Mouse (Mus musculus) urinary bladder, postnatal 4 days (tissue): ENCODE data around the gene Tgfb2.

Experiments
- DNase-seq, 2 experiments: peaks; one replicate each; pipeline ENCODE4 v3.0.0; 2021 to 2022; ENCODE audit warnings: low spot score in 2 of 2

Gene Tgfb2

DNA sequence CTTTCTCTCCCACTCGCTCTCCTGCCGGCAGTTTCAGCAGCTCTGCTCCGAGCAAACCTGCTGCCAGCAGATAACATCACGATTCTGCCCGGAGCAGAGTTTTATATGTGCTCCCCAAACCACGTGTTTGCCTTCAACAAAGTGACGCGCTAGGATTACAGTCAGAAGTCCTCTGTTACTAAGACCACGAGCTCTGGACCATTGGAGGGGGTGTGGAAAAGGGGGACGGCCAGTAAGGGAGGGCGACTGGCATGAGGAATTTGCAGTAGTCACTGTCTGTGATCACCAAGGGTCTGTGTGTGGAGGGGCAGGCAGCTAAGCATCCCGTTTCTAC is at the start of gene Tgfb2:
Tgfb2 (minus strand) TSS at position 75 of the 334 bp plus-strand sequence.
- DNase-seq, result no peak

DNA sequence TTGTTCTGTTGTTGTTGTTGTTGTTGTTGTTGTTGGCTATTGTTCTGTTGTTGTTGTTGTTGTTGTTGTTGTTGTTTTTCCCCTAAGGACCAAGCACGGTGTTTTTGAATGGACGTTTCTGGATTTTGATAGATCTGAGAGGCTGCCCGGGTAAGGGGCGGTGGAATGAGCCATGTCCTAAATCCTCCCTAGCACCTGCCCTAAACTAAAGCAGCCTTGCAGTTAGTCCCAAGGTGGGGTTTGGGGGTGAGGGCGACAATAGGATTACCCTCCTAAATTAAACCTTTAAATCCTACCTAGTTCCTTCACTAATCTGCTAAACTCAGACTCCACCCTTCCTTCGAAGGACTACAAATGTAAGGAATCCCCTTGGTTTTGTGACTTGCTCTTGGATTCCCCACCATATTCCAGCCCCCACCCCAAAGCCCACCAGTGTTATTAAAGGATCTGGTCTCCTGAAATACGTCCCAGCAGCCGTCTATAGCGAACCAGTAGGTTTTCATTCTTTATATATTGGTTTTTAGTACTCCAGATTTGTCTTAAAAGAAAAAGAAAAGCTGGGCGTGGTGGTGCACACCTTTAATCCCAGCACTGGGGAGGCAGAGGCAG is 44.0 kb upstream of the Tgfb2 start:
- no peak for DNase-seq

DNA sequence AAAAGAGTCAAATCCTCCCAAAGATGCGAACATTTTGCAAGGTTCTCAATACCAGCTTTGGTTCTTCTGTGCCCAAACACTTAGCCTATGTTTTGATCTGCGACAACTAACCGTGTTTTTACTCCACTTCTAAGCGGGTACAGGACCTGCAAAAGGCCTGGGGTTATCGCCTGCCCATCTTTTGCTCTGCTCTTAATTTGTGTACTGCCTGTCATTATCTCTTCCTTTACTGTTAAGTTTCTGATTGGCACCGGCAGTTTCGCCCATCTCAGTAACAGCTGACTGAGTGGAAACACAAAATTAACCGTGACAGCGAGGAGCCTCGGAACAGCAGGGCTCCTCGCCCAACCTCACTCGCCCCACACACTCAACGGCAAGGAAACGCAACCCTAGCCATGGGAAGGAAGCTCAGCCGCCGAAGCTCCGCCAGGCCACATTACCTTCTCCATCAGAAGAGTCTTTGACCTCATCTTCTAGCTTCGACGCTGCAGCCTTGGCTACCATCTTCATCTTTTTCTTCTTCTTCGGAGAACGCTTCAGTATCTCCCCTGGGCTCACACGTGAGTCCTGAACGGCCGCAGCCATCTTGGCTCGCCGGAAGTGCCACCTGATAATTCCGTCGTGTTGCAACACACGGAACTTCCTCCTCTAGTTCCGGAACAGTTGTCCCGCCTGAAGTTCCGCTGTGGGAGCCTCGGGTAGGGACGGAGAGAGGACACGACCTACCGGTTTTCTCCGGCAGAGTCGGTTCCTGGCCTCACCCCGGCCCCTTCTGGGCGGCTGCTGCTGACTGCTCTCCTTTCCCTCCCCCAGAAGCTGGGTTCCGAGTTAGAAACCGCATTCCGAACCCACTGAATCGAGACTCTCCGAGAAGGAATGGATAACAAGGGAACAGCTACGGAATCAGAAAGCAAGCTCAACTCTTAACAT is 43.2 kb upstream of the Tgfb2 start, which contains the start of gene Rrp15:
Rrp15 (minus strand) TSS at position 635 of the 930 bp plus-strand sequence.
- peak; percentile 80 for DNase-seq

DNA sequence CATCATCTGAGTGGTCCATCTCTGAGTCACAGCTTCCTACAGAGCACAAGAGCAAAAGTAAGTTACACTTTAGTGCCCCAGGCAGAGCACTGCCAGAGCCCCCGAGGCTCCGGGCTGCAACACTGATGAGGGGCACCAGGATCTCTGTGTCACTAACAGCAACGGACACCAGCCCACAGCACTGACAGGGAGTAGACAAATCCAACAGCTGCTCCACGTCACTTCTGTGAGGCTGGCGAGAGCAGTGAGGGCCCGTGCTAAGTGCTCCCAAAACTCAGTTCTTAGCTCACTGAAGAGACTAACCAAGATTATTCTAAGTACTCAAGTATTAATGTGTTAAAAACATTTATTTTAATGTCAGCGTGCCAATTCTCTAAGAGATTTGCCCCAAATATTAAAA is 34.0 kb upstream of the Tgfb2 start:
- DNase-seq, result no peak

DNA sequence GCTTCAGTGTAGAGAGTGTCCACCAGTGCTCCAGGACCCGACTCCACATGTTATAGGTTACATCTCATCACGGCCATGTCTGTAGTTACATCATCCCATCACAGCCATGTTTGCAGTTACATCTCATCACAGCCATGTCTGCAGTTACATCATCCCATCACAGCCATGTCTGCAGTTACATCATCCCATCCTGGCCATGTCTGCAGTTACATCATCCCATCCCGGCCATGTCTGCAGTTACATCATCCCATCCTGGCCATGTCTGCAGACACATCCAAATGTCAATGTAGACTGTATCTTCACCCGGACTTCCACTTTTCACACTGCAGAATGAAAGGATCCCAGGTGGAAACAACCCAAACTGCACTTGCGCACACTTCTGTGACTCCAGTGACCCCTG is 29.7 kb upstream of the Tgfb2 start:
- no peak for DNase-seq

DNA sequence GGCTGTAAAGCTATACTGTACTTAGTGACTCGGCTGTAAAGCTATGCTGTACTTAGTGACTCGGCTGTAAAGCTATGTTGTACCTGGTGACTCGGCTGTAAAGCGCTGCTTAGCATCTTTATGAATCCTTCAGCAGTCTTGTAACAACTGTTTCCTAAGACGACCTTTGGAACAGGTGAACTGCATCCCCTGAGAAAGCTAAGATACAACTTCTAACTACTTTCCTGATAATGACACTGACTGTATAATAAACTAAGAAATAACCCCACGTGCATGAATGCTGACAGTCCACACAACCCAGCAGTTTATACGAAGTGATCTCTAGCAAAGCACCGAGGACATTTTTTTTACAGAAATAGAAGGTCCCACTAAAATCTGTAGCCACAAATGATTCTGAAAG is 27.3 kb upstream of the Tgfb2 start:
- DNase-seq, result no peak

DNA sequence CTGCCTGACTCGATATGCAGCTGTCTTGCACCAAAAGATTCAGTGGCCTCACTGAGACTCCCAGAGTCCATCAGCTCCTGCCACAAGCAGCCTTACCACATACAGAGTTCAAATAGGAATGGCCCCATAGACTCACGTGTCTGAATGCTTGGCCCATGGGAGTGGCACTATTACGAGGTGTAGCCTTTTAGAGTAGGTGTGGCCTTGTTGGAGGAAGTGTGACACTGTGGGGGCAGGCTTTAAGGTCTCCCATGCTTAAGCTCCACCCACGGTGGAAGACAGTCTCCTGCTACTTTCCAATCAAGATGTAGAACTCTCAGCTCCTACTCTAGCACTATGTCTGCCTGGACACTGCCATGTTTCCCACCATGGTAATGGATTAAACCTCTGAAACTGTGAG is 23.0 kb upstream of the Tgfb2 start:
- no peak for DNase-seq

DNA sequence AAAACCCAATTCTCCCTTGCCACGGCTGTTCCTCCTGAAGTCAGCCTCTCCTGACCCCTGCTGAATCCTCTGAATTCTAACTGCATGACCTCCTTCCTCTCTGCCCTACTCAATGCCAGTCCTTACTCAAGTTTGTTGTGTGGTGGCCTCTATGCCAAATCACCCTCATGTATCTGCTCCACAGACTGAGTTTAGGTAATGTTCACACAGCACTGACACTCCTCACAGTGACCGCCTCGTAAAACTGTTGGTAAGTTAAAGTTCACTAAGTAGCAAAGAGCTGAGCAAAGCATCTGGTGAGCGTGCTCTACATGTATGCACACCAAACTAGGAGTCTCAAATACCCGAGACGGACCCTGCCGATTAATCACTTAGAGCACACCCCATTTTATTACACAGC is 20.3 kb upstream of the Tgfb2 start:
- DNase-seq, result no peak

DNA sequence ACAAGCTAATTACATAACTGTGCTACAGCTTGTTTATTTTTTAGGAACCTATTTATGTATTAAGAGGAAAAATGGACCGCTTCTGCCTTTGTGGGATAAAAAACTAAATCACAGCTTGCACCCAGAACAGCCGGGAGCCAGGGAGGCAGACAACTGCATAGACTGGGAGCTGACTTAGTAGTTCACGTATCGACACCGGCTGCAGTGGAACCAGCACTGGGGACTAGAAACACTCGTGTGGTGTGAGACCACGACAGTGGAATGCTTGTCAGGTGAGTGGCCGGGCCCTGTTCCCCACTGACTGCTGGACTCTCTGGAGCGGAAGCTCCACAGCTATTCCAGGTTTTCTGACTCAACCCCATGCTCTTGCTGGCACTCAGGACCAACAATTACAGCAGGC is 16.5 kb upstream of the Tgfb2 start:
- DNase-seq, result no peak

DNA sequence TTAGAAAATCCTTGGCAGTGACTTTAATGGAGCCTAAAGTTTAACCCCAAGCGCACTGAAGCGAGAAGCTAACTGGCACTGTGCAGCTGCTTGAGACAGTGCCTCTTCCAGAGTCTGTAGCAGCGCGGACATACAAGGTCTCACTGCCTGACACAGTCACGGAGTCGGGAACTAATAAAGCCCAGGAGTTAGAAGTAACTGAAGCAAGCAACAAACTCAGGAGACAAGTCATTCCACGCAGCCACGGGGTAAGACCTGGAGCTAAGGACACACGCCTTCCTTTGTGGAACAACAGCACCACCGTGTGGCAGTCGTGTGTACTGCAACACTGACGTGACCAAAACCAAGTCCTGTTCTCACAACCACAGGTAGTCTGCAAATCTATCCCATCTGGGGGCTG is 16.1 kb upstream of the Tgfb2 start:
- peak; percentile 60 to 86 for DNase-seq

DNA sequence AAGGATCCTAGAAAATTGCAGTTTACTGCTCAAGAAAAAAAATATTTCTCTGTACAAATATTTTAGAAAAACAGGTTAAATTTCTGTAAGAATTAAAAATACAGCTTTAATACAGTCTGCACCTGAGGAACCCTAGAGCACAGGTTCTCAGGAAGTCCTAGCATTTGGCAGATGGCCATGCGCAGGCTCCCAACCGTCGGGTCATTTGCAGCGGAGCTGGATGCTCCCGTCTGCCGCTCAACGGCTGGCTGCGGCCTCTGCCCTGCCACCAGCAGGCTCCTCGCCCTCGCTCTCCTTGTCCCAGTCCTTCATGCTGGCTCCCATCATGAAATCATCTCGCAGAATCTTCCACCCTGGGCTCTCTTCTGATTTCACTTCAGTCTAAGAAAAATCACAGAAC is 15.4 kb upstream of the Tgfb2 start:
- no peak for DNase-seq

DNA sequence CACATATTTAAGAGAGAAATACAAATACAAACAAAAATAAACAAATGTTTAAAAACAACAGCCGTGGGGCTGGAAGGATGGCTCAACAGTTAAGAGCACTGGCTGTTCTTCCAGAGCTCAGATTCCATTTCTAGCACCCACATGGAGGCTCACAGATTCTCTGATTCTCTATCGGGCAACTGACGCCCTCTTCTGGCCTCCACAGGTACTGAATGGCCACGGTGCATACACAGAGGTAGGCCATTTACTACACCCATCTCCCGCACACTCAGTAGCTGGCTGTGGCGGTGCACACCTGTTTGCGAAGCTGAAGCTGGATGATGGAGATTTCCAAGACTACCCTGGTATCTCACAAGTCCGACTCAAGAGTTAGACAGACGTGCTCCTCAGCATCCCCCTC is 13.9 kb upstream of the Tgfb2 start:
- DNase-seq, result no peak

DNA sequence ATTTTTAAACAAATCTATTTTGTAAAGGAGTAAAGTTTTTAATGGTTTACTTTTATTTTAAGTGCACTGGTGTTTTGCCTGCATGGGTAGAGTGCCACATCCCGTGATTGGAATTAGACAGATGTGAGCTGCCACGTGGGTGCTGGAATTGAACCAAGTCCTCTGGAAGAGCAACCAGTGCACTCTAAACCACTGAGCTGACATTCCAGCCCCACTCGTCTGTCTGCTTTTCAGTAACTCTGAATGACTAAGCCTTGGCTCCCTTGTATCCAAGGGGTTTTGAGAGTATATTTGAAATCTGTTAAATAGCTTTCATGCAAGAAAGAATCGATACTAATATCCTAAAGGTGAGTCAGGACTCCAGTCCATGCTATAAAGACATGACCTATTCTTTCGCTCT is 13.1 kb upstream of the Tgfb2 start:
- DNase-seq, result no peak

DNA sequence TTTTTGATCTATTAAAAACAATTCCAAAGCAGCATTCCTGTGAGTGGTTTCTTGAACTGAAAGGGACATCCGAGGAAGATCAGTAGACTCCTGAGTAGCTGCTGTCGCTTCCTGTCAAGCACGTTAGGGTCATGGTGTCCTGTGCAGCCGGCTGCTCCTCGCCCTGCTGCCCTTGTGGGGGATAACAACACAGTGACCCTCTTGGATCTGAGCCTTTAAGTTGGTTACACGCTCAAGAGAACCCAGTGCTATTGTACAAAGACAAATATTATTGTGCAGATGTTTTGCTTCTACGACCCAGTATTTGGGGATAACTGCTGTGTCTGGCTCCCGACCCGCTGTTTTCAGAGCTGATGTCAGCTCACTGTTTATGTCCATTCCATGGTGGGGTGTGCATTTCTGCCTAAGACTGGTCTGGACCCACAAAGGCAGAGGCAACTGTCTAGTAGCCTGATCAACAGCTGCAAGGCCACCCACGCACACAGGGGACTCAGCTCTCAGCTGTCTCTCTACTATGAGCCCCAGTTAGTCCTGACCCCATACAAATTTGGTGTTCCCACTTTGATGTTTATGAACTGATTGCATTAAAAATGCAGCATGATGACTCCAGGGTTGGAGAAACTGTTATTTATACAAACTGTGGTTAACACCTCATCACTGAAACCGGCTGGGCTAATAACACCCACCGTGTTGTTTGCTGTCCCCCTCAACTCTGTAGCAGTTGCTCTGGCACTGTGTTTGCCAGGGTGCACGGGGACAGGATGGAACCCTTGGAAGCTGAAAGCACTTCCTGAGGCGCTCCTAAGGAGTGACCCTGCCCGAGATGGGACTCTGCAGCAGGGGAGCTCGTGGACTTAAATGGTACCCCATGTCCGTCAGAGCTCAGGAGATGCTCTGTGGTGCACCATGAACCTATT is 9.4 kb upstream of the Tgfb2 start:
- peak in 1 of 2 experiments; percentile 55 for DNase-seq

DNA sequence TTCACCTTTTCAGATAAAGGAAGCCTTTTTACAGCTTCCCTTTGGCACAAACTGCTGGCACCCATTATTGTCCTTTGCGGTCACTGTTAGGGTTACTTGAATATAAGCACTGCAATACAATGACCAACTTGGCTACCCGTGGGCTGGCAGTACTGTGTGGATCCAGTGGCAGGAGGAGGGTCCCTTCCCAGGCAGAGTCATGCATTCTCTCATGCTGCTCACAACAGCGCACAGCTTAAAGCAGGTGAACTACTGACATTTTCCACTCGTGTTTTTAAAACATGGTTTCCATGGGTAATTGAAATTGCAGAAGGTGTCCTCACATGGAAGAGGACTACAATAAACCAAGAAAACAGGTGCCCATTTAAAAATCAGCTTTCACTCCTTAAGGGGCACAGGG is 8.4 kb upstream of the Tgfb2 start:
- peak in 1 of 2 experiments; percentile 55 for DNase-seq

DNA sequence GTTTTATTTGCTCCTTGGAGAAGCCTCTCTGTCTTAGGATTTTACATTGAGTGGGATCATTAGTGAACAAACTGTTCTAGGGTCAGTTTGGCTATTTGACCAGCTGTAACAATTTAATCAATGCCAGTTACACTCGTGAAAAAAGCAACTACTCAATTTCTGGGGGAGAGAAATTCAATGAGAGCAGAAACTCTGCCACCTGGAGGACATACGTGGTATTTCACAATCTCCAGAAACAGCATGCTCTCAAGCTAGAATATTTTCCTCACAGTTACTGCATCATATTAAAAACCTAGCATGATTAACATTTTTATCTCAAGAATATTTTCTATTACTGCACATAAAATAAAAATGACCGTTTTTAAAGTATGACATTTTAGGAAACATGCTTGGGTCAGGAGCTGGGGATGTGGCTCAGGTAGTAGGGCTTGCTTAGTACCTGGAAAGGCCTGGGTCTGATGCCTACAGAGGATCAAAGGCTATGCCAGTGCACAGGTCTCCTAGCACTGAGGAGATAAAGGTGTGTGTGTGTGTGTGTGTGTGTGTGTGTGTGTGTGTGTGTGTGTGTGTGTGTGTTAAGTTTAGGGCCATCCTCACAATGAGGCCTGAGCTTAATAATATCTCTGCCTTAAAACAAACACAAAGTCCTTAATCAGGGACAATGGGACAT is 7.1 kb upstream of the Tgfb2 start:
- peak in 1 of 2 experiments; percentile 56 for DNase-seq

DNA sequence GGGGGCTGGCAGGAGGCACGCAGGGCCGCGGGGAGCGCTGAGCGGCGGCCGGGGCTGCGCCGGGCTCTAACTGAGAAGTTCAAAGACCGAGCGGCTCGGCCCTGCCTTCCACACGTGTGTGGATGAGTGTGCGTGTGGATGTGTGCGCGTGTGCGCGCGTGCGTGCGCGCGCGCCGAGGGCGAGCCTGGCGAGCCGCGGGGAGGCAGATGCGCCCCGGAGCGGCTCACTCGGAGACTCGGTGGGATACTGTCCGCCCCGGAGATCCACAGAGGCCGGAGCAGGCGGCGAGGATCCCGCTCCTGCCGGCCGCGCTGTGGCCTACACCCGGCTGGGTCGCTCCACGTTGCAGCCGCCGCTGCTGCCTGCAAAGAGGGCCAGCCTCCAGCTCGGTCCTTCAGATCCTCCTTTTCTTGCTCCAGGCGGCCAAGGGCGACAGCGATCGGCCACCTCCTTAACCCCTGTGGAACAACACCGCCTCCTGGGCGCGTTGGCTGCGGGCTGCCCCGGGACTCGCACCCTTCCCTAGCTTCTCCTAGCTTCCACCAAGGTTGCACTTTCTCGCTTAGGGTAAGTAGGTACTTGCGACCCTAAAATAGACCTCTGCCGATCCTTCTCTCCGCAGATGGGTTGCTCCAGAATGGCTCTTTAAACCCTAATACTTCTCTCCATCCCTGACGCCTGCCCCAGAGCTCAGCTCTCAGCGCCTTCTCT is 430 bp downstream of the Tgfb2 start:
- DNase-seq, result peak; percentile 70 to 71

DNA sequence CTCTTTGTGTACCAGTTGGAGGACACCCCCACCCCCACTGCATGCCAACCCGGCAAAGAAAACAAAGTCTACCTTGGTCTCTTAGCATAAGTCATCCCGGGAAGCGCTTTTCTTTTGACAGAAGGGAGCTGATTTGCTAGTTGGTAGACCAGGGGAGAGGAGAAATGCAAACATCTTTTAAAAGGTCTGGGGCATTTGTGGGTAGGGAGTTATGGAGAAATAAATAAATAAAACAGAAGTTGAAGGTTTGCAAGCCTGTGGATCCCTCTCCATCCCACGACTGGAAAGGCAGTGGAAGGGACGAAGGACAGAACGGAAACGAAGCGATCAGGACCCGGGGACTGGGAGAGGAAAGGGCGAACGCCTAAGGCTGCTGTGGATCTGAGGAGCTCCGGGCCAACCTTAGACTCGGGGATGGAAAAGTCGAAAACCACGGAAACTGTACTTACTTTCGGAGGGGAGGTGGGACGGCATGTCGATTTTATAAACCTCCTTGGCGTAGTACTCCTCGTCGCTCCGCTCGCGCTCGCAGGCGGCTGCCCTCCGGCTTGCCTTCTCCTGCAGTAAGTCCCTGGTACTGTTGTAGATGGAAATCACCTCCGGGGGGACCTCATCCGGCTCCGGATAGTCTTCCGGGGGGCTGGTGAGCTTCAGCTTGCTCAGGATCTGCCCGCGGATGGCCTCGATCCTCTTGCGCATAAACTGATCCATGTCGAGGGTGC is 1.6 kb downstream of the Tgfb2 start:
- no peak for DNase-seq

DNA sequence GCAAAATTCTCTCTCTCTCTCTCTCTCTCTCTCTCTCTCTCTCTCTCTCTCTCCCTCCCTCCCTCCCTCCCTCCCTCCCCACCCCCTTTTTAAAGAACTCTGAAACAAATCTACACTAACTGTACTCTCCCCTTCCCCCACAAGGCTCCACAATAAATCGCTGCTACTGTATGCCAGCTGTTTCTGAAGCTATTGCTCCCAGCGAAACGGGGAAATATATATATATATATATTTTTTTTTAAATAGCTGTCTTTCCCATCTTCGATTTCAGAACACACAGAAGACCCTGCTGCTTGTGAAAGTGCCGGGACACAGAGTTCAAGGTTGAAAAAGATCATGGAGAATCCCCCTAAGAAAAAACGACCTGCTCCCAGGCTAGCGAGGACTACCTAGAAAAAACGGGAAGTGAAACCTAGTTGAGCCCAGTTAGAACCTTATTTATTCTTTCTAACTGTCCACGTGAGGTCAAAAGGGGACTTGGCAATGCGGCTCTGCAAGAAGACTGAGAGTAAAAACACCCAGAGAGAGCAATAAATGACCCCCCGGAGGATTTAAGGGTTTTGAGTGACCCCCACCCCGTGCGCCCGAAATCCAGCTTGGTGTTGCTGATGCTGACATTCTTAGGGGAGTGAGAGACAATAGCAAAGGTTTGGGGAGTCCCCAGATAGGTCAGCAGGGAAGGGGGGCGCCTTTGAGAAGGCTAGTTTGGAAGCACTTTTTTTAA is 2.4 kb downstream of the Tgfb2 start:
- DNase-seq, result no peak
